Mouse (Mus musculus) E14TG2a.4 (cell line): Measurements from ENCODE around the gene Olfr765.

Source experiments
- CTCF ChIP-seq: conservative IDR thresholded peaks from 2 replicates; pipeline ENCODE4 v1.5.1; 2014; ENCODE audit warnings: low read length
- NANOG ChIP-seq: IDR thresholded peaks from 2 replicates; pipeline ENCODE4 v1.6.1; 2014; ENCODE audit warnings: borderline replicate concordance, low read length, mixed read lengths
- POU5F1 ChIP-seq: IDR thresholded peaks from 2 replicates; pipeline ENCODE4 v1.6.1; 2014; ENCODE audit warnings: low read length, borderline replicate concordance

DNA sequence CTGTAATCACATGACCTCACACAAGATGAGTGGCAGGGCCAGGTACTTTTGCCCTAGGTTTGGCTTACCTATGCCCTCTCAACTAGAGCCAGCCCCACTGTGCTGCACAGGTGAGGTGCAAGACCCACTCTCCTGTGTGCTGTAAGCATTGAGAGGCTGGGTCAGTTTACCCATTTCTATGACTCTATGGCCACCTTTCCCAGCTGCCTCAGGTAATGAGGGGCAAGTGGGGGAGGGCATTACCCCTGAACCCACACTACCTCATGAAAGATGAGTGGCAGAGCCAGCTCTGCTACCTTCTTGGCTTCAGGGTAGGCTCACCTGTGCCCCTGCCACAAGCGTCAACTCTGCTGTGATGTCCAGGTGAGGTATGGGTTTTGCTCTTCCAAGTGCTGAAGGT lies 54.0 kb downstream of the Olfr765 start:
- no peak for TF ChIP-seq CTCF
- no peak for TF ChIP-seq POU5F1
- no peak for TF ChIP-seq NANOG
